Mouse (Mus musculus) embryonic fibroblast, embryonic 13.5 days (primary cell): ENCODE results near the gene Atp6v1g2.

Source experiments
- CTCF ChIP-seq: IDR thresholded peaks from 2 replicates; pipeline ENCODE4 v1.5.1; 2011; ENCODE audit warnings: mild to moderate bottlenecking, control low read depth, low read length, moderate library complexity, borderline replicate concordance; ENCODE audit not compliant: insufficient read depth
- POLR2A ChIP-seq: IDR thresholded peaks from 2 replicates; pipeline ENCODE4 v1.6.1; 2011; ENCODE audit warnings: low read depth, mild to moderate bottlenecking, control low read depth, low read length, moderate library complexity

- TF ChIP-seq CTCF (no peak), POLR2A (no peak)
Observed at GRCm38 (mm10) chr17:35239700-35240099, 6.2 kb downstream of the Atp6v1g2 start.
